Mouse (Mus musculus) heart, embryonic 12.5 days (tissue): ENCODE data around the gene Krt81. TPM values are rescaled to one million over a fixed set of nuclear protein-coding genes. Genes with fewer than 3 reads are reported as not detected.

Experiments
- ATAC-seq: fragments of 200-750 bp; cut with Nextera tagmentation; 2 replicates; pipeline ENCODE4 v1.8.0; 2017; ENCODE audit warnings: moderate TSS enrichment, moderate library complexity; ENCODE audit not compliant: insufficient number of reproducible peaks, low FRiP score
- H3K27ac ChIP-seq: fragments of 300-500 bp; sonication (generic); 2 replicates; pipeline ENCODE4 v1.5.1; 2016; ENCODE audit warnings: mild to moderate bottlenecking, moderate library complexity; ENCODE audit not compliant: poor library complexity, severe bottlenecking
- H3K27me3 ChIP-seq: fragments of 300-500 bp; sonication (generic); replicated peaks from 2 replicates; pipeline ENCODE4 v1.6.1; 2016; ENCODE audit warnings: mild to moderate bottlenecking, moderate library complexity
- H3K36me3 ChIP-seq: fragments of 300-500 bp; sonication (generic); 2 replicates; pipeline ENCODE4 v1.6.1; 2016; ENCODE audit warnings: mild to moderate bottlenecking, moderate library complexity
- H3K4me1 ChIP-seq: fragments of 300-500 bp; sonication (generic); replicated peaks from 2 replicates; pipeline ENCODE4 v1.6.1; 2016; ENCODE audit warnings: mild to moderate bottlenecking
- H3K4me2 ChIP-seq: fragments of 300-500 bp; sonication (generic); 2 replicates; pipeline ENCODE4 v1.6.1; 2016; ENCODE audit warnings: mild to moderate bottlenecking, moderate library complexity
- H3K4me3 ChIP-seq: fragments of 300-500 bp; sonication (generic); 2 replicates; pipeline ENCODE4 v1.5.1; 2016; ENCODE audit warnings: mild to moderate bottlenecking
- H3K9ac ChIP-seq: fragments of 300-500 bp; sonication (generic); 2 replicates; pipeline ENCODE4 v1.6.1; 2016; ENCODE audit warnings: mild to moderate bottlenecking, moderate library complexity
- H3K9me3 ChIP-seq: fragments of 300-500 bp; sonication (generic); replicated peaks from 2 replicates; pipeline ENCODE4 v1.6.1; 2016; ENCODE audit warnings: mild to moderate bottlenecking, moderate library complexity
- WGBS: fragments of 180-500 bp; shearing (Covaris S2); methylation state at CpG from one replicate; pipeline ENCODE4 v1.1.7; 2016; 5-methylcytosine and 5-hydroxymethylcytosine counted together
- polyA plus RNA-seq: library from polyadenylated mRNA; unstranded; fragments of >200 nt; fragmentation: Nextera tagmentation; extraction: Ambion mirVana; gene quantifications from 2 replicates; pipeline ENCODE4 v1.2.1, GENCODE M21; 2016

Krt81 gene
- polyA plus RNA-seq, 1 experiment from 2014 or later: not detected

DNA sequence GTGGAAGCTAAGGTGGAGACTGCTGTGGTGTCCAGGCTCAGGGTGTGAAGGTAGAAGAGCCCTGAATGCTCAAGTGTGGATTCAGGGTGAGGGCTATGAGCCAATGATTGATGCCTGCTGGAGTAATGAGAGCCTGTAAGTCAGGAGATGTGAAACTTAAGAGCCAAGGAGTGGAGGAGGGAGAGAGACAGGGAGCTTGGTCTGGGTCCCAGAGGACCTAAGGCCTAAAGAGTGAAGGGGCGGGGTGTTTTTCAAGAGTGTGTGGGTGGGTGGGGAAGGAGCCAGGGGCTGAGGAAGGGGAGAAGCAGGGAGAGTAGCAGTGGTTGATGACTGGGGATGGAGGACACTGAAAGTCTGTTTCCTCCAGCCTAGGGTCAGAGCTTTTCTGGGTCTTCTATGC lies 20.1 kb upstream of the Krt81 start:
- no peaks in the 10 kb centered on the region for H3K36me3 ChIP-seq
- H3K9me3 ChIP-seq: no peaks in the 10 kb centered on the region
- H3K4me3 ChIP-seq: no peak overlapping the region
- peaks cover 18% of the 10 kb centered on the region for H3K4me1 ChIP-seq
- H3K27ac ChIP-seq: no peak overlapping the region
- H3K27me3 ChIP-seq: peaks cover 29% of the 10 kb centered on the region
- whole genome bisulfite sequencing: 86% methylated on average over 1 of the region's 1 CpGs
- no peak overlapping the region for H3K9ac ChIP-seq
- no peak overlapping the region for H3K4me2 ChIP-seq
- no peak for ATAC-seq

DNA sequence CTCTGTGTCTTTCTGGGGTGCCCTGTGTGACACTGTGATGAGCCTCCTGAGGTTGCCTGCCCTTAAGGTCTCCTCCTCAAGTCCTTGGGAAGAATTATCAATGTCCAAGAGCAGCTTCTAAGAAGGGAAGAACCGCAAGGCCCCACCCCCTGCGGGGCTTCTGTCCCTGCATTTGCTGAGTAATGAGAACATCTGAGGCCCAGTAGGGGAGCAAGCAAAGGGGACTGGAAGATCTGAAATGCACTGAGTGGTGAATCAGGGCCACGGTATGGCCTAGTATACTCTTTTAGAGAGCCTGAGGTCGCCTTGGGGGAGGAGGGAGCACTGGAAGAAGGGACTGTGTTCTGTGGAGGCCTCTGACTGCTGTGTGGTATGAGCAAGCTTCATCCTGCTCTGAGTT lies 18.5 kb upstream of the Krt81 start:
- Histone ChIP-seq H3K4me2 (no peak overlapping the region), H3K27me3 (peaks cover 45% of the 10 kb centered on the region), H3K9me3 (no peaks in the 10 kb centered on the region), H3K36me3 (no peaks in the 10 kb centered on the region), H3K4me3 (no peak overlapping the region), H3K27ac (no peak overlapping the region), H3K4me1 (peaks cover 18% of the 10 kb centered on the region), H3K9ac (no peak overlapping the region)
- no peak for ATAC-seq
- 38% methylated on average over 4 of the region's 4 CpGs for WGBS

DNA sequence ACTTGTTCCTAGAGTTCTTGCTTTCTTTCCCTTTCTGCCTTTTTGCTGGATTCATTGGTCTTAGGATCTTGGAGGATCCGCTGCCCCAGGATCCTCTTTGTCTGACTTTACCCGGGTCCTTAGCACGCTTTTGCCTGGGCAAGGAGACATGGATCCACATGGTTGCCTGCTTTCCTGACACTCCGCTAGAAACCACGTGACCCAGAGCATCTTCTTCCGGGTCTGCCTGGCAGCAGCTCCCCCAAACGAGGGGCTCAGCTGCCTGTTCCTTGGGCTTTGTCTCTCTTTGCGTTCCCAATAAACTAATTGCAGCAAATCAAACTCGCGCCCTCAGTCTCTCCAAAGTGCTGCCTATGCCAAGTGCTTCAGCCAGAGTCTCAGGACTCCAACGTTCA lies 16.1 kb upstream of the Krt81 start:
- H3K4me3 ChIP-seq: peak overlapping the region; percentile 34
- ATAC-seq: no peak
- peak overlapping the region; percentile 72 for H3K4me2 ChIP-seq
- H3K27ac ChIP-seq: no peak overlapping the region
- no peaks in the 10 kb centered on the region for H3K9me3 ChIP-seq
- H3K27me3 ChIP-seq: peaks cover 52% of the 10 kb centered on the region
- no peaks in the 10 kb centered on the region for H3K36me3 ChIP-seq
- peaks cover 11% of the 10 kb centered on the region for H3K4me1 ChIP-seq
- 35% methylated on average over 11 of the region's 11 CpGs for WGBS
- H3K9ac ChIP-seq: no peak overlapping the region

DNA sequence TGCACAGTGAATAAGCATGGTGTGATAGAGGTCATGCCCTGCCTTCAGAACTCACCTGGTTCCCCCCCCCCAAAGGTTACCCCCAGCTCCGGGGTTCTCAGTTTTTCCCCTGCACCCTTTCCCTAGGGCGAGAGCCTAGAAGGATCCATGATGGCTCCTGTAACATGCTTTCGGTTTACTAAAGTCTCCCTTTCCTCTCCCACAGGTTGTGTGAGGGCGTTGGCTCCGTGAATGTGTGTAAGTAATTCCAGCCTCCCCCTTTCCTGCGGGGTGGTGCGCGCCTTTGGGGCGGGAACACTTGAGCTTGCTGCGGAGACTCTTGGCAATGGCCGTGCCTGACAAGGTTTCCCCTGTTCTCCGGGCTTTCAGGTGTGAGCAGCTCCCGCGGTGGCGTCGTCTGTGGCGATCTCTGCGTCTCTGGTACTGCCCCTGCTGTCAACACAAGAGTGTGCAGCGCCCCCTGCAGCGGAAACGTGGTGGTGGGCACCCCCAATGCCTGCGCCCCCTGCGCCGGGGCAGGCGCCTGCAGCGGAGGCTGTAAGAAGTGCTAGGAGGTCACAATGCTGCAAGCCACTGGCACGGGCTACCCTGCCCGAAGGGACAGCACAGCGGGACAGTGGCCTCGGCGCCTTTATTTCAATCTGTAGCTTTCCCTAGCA lies 15.6 kb upstream of the Krt81 start:
- no peak overlapping the region for H3K27ac ChIP-seq
- no peak for ATAC-seq
- H3K4me3 ChIP-seq: peak overlapping the region; percentile 34
- 13% methylated on average over 31 of the region's 31 CpGs for WGBS
- H3K9ac ChIP-seq: no peak overlapping the region
- no peaks in the 10 kb centered on the region for H3K36me3 ChIP-seq
- peak overlapping the region; percentile 72 for H3K4me2 ChIP-seq
- no peaks in the 10 kb centered on the region for H3K9me3 ChIP-seq
- H3K27me3 ChIP-seq: peaks cover 52% of the 10 kb centered on the region
- peaks cover 11% of the 10 kb centered on the region for H3K4me1 ChIP-seq

DNA sequence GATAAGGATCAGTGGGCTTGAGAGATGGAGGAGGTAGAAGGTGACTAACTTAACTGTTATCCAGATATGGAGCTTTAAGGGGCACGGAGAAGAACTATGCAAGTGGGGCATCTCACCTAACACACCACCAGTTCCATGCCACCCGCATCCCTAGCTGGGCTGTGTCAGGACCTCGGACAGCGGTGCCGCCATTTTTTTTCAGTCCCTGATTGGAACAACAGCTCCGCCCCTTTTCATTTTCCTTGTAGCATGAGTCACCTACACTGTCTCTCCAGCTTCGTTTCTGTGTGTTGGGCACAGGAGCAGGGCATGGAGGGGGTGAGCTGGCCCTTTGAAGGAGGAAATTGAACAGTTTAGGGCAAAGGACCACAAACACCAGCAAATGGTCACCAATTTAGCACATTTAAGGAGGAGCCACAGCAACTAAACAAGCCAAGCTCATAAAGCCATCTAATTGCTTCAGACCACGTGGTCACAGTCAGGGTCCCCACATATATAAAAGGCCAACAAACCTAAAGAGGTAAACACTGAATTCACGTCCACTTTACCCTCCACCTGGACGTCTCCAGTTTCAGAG lies 9.5 kb upstream of the Krt81 start, which contains the start of gene Krt86:
Krt86 (plus strand) TSS at position 527 of the 577 bp plus-strand sequence.
- Histone ChIP-seq H3K4me3 (no peak within 1 kb of the TSS), H3K36me3 (no peaks in the 10 kb centered on the region), H3K9me3 (no peaks in the 10 kb centered on the region), H3K27me3 (peaks cover 17% of the 10 kb centered on the region), H3K27ac (no peak within 1 kb of the TSS), H3K9ac (no peak within 1 kb of the TSS), H3K4me2 (no peak within 1 kb of the TSS), H3K4me1 (no peaks in the 10 kb centered on the region)
- ATAC-seq: no peak
- WGBS: 21% methylated on average over 10 of the region's 10 CpGs

DNA sequence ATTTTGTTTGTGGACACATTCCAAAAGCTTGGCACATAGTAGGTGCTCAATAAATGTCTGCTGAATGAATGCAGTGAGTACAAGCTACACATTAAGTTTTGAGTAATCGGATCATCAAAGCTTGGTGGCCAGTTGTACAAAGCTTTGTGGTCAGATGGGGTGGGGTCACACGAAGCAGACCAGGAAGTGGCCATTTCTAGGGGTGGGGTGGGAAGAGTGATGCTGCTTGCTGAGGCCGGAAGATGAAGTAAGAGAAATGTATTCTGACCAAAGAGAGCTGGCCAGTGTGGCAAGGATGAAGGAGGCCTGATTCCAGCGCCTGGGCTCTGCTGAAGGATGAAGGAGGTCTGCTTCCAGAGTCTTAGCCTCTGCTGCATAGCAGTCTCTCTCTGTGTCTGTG lies 5.5 kb upstream of the Krt81 start:
- Histone ChIP-seq H3K27me3 (peaks cover 17% of the 10 kb centered on the region), H3K4me2 (no peak overlapping the region), H3K9ac (no peak overlapping the region), H3K4me1 (no peaks in the 10 kb centered on the region), H3K9me3 (no peaks in the 10 kb centered on the region), H3K4me3 (no peak overlapping the region), H3K36me3 (no peaks in the 10 kb centered on the region), H3K27ac (no peak overlapping the region)
- 76% methylated on average over 4 of the region's 4 CpGs for WGBS
- ATAC-seq: no peak

DNA sequence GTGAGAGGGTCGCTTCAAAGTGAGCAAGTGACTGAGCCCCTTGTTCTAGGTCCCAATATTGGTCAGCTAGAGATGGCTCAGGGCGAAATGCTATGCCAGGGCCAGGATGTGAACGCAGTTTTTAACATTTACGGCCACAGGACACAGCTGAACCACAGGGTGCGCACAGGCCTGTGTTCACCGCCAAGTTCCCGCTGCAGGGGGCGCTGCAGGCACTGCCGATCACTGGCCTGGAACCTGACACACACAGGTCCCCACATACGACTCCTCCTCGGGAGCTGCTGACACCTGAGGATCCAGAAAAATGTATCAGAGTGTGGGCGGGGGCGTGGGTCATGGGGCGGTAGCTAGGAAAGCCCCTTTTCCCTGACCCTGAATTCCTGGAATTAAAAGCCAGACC lies 4.3 kb downstream of the Krt81 start:
- no peak overlapping the region for H3K4me3 ChIP-seq
- ATAC-seq: no peak
- H3K4me1 ChIP-seq: no peaks in the 10 kb centered on the region
- no peaks in the 10 kb centered on the region for H3K36me3 ChIP-seq
- 79% methylated on average over 14 of the region's 14 CpGs for WGBS
- H3K27me3 ChIP-seq: peaks cover 20% of the 10 kb centered on the region
- no peak overlapping the region for H3K4me2 ChIP-seq
- H3K9me3 ChIP-seq: peaks cover 3% of the 10 kb centered on the region; the same call in 1 of the 2 replicates
- no peak overlapping the region for H3K27ac ChIP-seq
- H3K9ac ChIP-seq: no peak overlapping the region

DNA sequence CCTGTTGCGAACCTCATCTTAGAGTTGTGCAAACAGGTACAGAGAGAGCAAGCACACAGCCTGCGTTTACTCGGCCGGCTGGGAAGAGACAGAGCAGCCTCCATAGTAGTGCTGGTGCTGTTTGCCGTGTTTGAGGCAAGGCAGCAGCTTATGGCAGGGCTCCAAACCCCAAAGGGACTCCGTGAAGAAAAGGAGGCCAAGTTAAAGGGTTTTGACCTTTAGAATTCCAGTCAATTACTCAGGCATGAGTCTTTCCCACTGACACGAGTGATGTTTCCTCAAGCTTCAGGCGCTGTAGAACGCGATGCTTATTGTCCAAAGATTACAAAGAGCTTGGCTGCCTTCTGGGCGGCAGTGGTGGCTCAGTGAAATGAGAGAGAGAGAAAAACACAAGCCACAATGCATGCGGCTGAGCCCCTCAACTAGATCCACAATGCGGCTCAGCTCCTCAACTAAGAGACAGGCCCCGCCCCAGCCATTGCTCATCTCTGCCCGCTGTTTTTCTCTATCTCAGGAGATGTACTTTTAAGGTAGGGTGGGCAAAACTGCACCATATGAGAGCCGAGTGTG lies 5.1 kb downstream of the Krt81 start:
- Histone ChIP-seq H3K4me1 (0 out of 2 replicates have a peak, but pooled peaks cover under 1% of the 10 kb centered on the region), H3K4me2 (no peak overlapping the region), H3K27me3 (peaks cover 16% of the 10 kb centered on the region), H3K27ac (no peak overlapping the region), H3K36me3 (no peaks in the 10 kb centered on the region), H3K9me3 (peaks cover 3% of the 10 kb centered on the region; the same call in 1 of the 2 replicates), H3K4me3 (no peak overlapping the region), H3K9ac (no peak overlapping the region)
- 73% methylated on average over 16 of the region's 16 CpGs for WGBS
- no peak for ATAC-seq

DNA sequence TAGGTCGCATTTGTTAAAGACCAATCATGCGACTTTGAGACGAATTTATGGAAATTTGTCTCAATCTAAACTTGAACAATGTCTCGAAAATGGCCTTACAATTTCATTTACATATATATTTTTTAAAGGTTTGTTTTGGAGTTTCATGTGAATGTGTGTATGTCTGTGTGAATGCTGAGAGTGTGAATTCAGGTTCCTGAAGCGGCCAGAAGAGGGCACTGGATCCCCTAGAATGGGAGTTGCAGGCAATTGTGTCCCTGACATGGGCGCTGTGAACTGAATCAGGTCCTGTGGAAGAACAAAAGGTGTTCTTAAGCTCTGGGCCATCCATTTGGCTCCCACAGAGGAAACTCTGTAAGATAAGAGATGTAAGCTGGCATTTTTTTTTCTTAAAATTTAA lies 7.7 kb downstream of the Krt81 start:
- Histone ChIP-seq H3K36me3 (no peaks in the 10 kb centered on the region), H3K27ac (no peak overlapping the region), H3K4me2 (no peak overlapping the region), H3K9me3 (peaks cover 3% of the 10 kb centered on the region; the same call in 1 of the 2 replicates), H3K4me1 (0 out of 2 replicates have a peak, but pooled peaks cover 5% of the 10 kb centered on the region), H3K27me3 (0 out of 2 replicates have a peak, but pooled peaks cover 5% of the 10 kb centered on the region), H3K4me3 (no peak overlapping the region), H3K9ac (no peak overlapping the region)
- 80% methylated on average over 6 of the region's 6 CpGs for WGBS
- no peak for ATAC-seq

DNA sequence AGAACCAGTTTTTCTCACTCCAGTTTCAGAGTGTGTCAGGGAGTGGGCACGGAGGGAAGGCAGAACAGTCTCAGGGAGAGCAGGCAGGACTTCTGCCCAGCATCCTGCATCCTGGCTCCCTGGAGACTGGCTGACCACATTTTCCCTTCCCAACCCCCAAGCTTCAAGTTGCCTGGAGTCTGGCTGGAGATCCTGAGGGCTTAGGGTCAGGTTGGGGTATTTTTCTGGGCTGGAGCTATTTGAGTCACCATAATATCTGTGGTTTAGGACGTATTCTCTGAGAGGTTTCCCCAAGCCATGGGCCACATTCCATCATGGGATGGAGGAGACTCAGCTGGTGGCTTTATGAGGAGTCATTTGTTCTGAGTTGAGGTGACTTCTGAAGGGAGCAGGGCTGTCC lies 8.3 kb downstream of the Krt81 start:
- 68% methylated on average over 2 of the region's 2 CpGs for WGBS
- Histone ChIP-seq H3K9ac (no peak overlapping the region), H3K4me1 (0 out of 2 replicates have a peak, but pooled peaks cover 5% of the 10 kb centered on the region), H3K4me2 (no peak overlapping the region), H3K4me3 (no peak overlapping the region), H3K9me3 (peaks cover 3% of the 10 kb centered on the region; the same call in 1 of the 2 replicates), H3K36me3 (no peaks in the 10 kb centered on the region), H3K27ac (no peak overlapping the region), H3K27me3 (0 out of 2 replicates have a peak, but pooled peaks cover 5% of the 10 kb centered on the region)
- no peak for ATAC-seq

DNA sequence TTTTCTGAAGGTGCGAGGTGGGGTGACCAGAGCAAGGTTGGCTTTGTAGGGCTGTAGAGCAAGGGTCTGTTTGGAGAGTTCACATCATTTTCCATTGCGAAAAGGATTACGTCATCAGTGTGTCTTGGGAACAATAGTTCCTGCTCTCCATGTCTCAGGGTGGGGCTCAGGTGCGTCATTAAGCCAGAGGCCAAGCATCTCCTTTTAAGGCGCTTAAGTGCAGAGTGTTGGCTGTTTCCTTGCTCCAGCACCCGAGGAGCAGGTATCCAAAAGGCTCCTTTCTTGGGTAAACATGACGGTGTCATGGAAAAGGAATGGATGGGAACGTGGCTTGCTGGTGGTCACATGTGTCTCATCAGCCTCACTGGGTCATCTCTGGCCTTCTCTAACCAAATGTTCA lies 8.8 kb downstream of the Krt81 start:
- WGBS: 84% methylated on average over 8 of the region's 8 CpGs
- no peak overlapping the region for H3K27ac ChIP-seq
- ATAC-seq: no peak
- peaks cover 3% of the 10 kb centered on the region; the same call in 1 of the 2 replicates for H3K9me3 ChIP-seq
- 0 out of 2 replicates have a peak, but pooled peaks cover 5% of the 10 kb centered on the region for H3K4me1 ChIP-seq
- H3K9ac ChIP-seq: no peak overlapping the region
- H3K36me3 ChIP-seq: no peaks in the 10 kb centered on the region
- H3K4me2 ChIP-seq: no peak overlapping the region
- 0 out of 2 replicates have a peak, but pooled peaks cover 5% of the 10 kb centered on the region for H3K27me3 ChIP-seq
- H3K4me3 ChIP-seq: no peak overlapping the region
